Mouse (Mus musculus): ENCODE measurements around the gene Zfp956. TPM values are rescaled to one million over a fixed set of nuclear protein-coding genes. Genes with fewer than 3 reads are reported as not detected.

Gene Zfp956
- polyA plus RNA-seq, 1 experiment from 2014 or later: 15.3 TPM

DNA sequence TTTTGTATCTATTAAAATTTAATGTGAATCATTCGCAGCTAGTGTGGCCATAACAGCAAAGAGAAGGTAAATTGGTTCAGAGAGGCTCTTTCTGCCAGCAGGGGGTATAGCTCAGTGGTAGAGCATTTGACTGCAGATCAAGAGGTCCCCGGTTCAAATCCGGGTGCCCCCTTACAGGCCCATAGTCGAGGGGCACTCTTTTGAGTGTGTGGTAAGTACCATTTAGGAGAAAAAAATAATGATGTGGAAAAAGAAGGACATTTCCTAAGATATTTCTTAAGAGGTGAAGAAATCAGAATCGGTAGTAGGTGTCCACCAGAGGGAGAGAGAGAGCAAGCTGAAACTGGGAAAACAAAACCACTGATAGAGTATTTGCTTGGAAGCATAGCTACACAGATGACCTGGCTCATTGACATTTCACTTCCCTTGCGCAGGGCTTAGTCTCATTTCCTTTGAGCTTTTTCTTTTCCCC is 25.7 kb downstream of the Zfp956 start:
- Histone ChIP-seq H3K27me3 (no peaks in the 10 kb centered on the region), H3K9ac (no peak overlapping the region), H3K27ac (no peak overlapping the region), H3K4me2 (no peak overlapping the region), H3K36me3 (no peaks in the 10 kb centered on the region), H3K9me3 (no peaks in the 10 kb centered on the region), H3K4me1 (no peaks in the 10 kb centered on the region), H3K4me3 (no peak overlapping the region)
- peak; percentile 48; the same call in 1 of the 2 replicates for ATAC-seq (ENCODE audit: insufficient number of reproducible peaks, insufficient read depth, low FRiP score, low TSS enrichment, low read depth)
- WGBS: 14% methylated on average over 6 of the region's 6 CpGs

DNA sequence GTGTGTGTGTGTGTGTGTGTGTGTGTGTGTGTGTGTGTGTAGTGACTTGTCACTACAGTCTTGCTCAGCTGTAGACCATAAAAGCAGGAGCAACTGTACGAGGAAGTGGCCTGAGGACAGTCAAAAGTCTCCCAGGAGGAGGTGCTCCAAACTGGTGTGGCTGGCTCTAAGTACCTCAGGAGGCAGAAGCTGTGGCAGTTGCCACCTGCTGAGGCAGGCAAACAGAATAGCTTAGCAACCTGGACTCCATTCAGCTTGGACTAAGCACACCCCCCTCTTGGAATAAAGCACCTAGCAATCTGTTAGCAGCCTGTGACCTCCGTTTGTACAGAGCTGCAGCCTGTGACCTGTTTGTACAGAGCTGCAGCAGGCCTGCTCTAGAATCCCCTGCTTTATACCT is 30.7 kb downstream of the Zfp956 start:
- H3K4me2 ChIP-seq: no peak overlapping the region
- no peak overlapping the region for H3K27ac ChIP-seq
- H3K9ac ChIP-seq: no peak overlapping the region
- 17% methylated on average over 2 of the region's 2 CpGs for WGBS
- H3K4me3 ChIP-seq: no peak overlapping the region
- H3K36me3 ChIP-seq: no peaks in the 10 kb centered on the region
- no peaks in the 10 kb centered on the region for H3K27me3 ChIP-seq
- ATAC-seq (ENCODE audit: insufficient number of reproducible peaks, insufficient read depth, low FRiP score, low TSS enrichment, low read depth): no peak
- no peaks in the 10 kb centered on the region for H3K4me1 ChIP-seq
- H3K9me3 ChIP-seq: no peaks in the 10 kb centered on the region

DNA sequence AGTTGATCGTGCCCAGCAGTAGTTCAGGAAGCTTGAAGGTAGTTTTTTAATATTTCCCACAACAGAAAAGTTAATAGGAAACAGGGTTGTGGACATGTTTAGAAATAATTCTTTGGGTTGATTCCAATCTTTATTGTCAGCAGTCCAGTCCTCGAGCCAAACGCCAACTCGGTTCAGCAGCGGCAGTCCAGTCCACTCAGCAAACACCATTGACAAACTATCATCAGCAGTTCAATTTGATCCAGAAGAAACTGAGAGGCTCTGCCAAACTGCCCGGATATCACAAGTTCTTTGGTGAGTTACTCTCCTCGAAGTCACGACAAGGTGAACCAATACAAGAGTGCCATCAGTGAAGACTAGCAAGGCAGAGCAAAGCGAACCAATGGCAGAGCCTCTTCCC is 42.5 kb downstream of the Zfp956 start:
- ATAC-seq (ENCODE audit: insufficient number of reproducible peaks, insufficient read depth, low FRiP score, low TSS enrichment, low read depth): no peak
- Histone ChIP-seq H3K4me2 (no peak overlapping the region), H3K27ac (no peak overlapping the region), H3K4me1 (no peaks in the 10 kb centered on the region), H3K4me3 (no peak overlapping the region), H3K36me3 (no peaks in the 10 kb centered on the region), H3K9ac (no peak overlapping the region), H3K9me3 (no peaks in the 10 kb centered on the region), H3K27me3 (no peaks in the 10 kb centered on the region)
- WGBS: 88% methylated on average over 9 of the region's 9 CpGs

DNA sequence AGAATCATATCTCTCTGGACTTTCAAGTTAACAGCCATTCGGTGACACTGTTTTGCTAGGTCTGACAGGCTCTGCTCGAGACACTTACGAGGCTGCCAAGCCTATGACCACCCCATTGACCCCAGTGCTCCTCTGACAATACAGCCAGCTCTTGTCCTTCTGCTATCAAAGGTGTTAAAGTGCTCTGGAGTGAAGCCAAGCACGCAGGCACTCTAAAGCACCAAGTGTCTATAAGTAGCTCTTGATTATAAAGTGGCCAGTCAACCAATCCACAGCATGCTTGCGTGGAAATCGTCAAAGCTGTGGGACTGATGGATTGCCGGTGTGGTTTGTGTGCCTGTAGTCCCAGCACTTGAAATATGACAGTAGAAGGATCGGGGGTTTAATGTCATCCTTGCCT is 57.5 kb downstream of the Zfp956 start:
- H3K27me3 ChIP-seq: no peaks in the 10 kb centered on the region
- WGBS: 61% methylated on average over 8 of the region's 8 CpGs
- no peaks in the 10 kb centered on the region for H3K9me3 ChIP-seq
- H3K36me3 ChIP-seq: no peaks in the 10 kb centered on the region
- no peak overlapping the region for H3K4me2 ChIP-seq
- no peak overlapping the region for H3K4me3 ChIP-seq
- no peak overlapping the region for H3K9ac ChIP-seq
- no peak for ATAC-seq (ENCODE audit: insufficient number of reproducible peaks, insufficient read depth, low FRiP score, low TSS enrichment, low read depth)
- H3K4me1 ChIP-seq: peaks cover 3% of the 10 kb centered on the region; the same call in 1 of the 2 replicates
- no peak overlapping the region for H3K27ac ChIP-seq

Other genes with a start within 250 kb of the Zfp956 start
- 274 and 286 TPM in 2 replicates for gene Pdia4, start 140.0 kb upstream of the Zfp956 start, polyA plus RNA-seq (2015; fragmentation: Nextera tagmentation; extraction: Ambion mirVana)
- gene Zfp786, start 122.5 kb upstream of the Zfp956 start, polyA plus RNA-seq (2015; fragmentation: Nextera tagmentation; extraction: Ambion mirVana): 5.7 and 6.0 TPM in 2 replicates
- gene Zfp398, start 117.7 kb upstream of the Zfp956 start, polyA plus RNA-seq (2015; fragmentation: Nextera tagmentation; extraction: Ambion mirVana): 14.1 and 14.8 TPM in 2 replicates
- 23.1 and 23.4 TPM in 2 replicates for gene Zfp282, start 76.2 kb upstream of the Zfp956 start, polyA plus RNA-seq (2015; fragmentation: Nextera tagmentation; extraction: Ambion mirVana)
- 23.2 and 24.0 TPM in 2 replicates for gene Zfp212, start 32.9 kb upstream of the Zfp956 start, polyA plus RNA-seq (2015; fragmentation: Nextera tagmentation; extraction: Ambion mirVana)
- gene Zfp777, start 95.5 kb downstream of the Zfp956 start, polyA plus RNA-seq (2015; fragmentation: Nextera tagmentation; extraction: Ambion mirVana): 8.4 and 8.7 TPM in 2 replicates
- gene Zfp746, start 133.2 kb downstream of the Zfp956 start, polyA plus RNA-seq (2015; fragmentation: Nextera tagmentation; extraction: Ambion mirVana): 23.5 and 27.1 TPM in 2 replicates